ENCODE assay signal across 8 mouse cellular contexts in genomic region chr12:112618981-112619685, GRCm38 (mm10). TPM values are rescaled to one million over a fixed set of nuclear protein-coding genes. Genes with fewer than 3 reads are reported as not detected.
DNase-seq lines count a peak whose midpoint lies in the region; ATAC-seq and TF ChIP-seq lines count a peak whose summit lies in the region.

No protein-coding gene starts in this region.

- no peak for DNase-seq in lung, postnatal 14 days
- DNase-seq in forebrain, postnatal 0 days, result no peak
- no peak for DNase-seq in liver, embryonic 13.5 days
- DNase-seq in skeletal muscle tissue, adult 2 months (ENCODE audit: low read depth, low spot score), result peak; percentile 95
- no peak for DNase-seq in cerebellum, postnatal 14 days
- DNase-seq in layer of hippocampus, postnatal 36 days, result no peak

- H3K4me1 ChIP-seq in lung, embryonic 15.5 days, result peaks cover 33% of the 10 kb centered on the region
- 0 out of 2 replicates have a peak, but pooled peaks cover 9% of the 10 kb centered on the region for H3K4me1 ChIP-seq in forebrain, postnatal 0 days (ENCODE audit: insufficient read depth)
- H3K4me1 ChIP-seq in hindbrain, embryonic 16.5 days (ENCODE audit: control insufficient read depth, insufficient read depth, low read depth, low read length), result peaks cover 8% of the 10 kb centered on the region; the same call in 1 of the 2 replicates
- H3K4me1 ChIP-seq in liver, embryonic 13.5 days (replicated peaks), result peaks cover 65% of the 10 kb centered on the region

- no peaks in the 10 kb centered on the region for H3K9me3 ChIP-seq in lung, embryonic 15.5 days
- no peaks in the 10 kb centered on the region for H3K9me3 ChIP-seq in forebrain, postnatal 0 days (ENCODE audit: low read length)
- H3K9me3 ChIP-seq in hindbrain, embryonic 16.5 days (ENCODE audit: control insufficient read depth, low read length), result no peaks in the 10 kb centered on the region
- H3K9me3 ChIP-seq in liver, embryonic 13.5 days (replicated peaks), result no peaks in the 10 kb centered on the region

- peak overlapping the region; percentile 45 for H3K4me3 ChIP-seq in lung, embryonic 15.5 days
- H3K4me3 ChIP-seq in forebrain, postnatal 0 days (ENCODE audit: low read depth, low read length), result peak overlapping the region; percentile 49
- peak overlapping the region; percentile 61 for H3K4me3 ChIP-seq in hindbrain, embryonic 16.5 days (ENCODE audit: low read length)
- peak overlapping the region; percentile 59 for H3K4me3 ChIP-seq in liver, embryonic 13.5 days (replicated peaks)

- H3K36me3 ChIP-seq in lung, embryonic 15.5 days, result no peaks in the 10 kb centered on the region
- H3K36me3 ChIP-seq in forebrain, postnatal 0 days (ENCODE audit: insufficient read depth), result no peaks in the 10 kb centered on the region
- H3K36me3 ChIP-seq in hindbrain, embryonic 16.5 days (ENCODE audit: control insufficient read depth, insufficient read depth, low read length), result no peaks in the 10 kb centered on the region
- H3K36me3 ChIP-seq in liver, embryonic 13.5 days, result no peaks in the 10 kb centered on the region; the same call in 1 of the 2 replicates

- peak overlapping the region; percentile 96 for H3K4me2 ChIP-seq in lung, embryonic 15.5 days
- H3K4me2 ChIP-seq in forebrain, postnatal 0 days (ENCODE audit: low read depth), result peak overlapping the region; percentile 96
- peak overlapping the region; percentile 99 for H3K4me2 ChIP-seq in hindbrain, embryonic 16.5 days (ENCODE audit: low read length)
- peak overlapping the region; percentile 87 for H3K4me2 ChIP-seq in liver, embryonic 13.5 days

- TF ChIP-seq CTCF in forebrain, postnatal 0 days (IDR thresholded peaks at IDR 0.05; ENCODE audit: low read depth), result no peak

- H3K27me3 ChIP-seq in lung, embryonic 15.5 days, result peaks cover 43% of the 10 kb centered on the region
- no peaks in the 10 kb centered on the region; the same call in 1 of the 2 replicates for H3K27me3 ChIP-seq in forebrain, postnatal 0 days (ENCODE audit: insufficient read depth, low read length)
- peaks cover 15% of the 10 kb centered on the region for H3K27me3 ChIP-seq in hindbrain, embryonic 16.5 days (replicated peaks; ENCODE audit: control insufficient read depth, insufficient read depth, low read length)
- peaks cover 35% of the 10 kb centered on the region for H3K27me3 ChIP-seq in liver, embryonic 13.5 days

- 24% methylated on average over 13 of the region's 13 CpGs for WGBS in lung, embryonic 15.5 days
- WGBS in forebrain, postnatal 0 days, result 34% methylated on average over 13 of the region's 13 CpGs
- WGBS in hindbrain, embryonic 16.5 days, result 32% methylated on average over 13 of the region's 13 CpGs
- 13% methylated on average over 13 of the region's 13 CpGs for WGBS in liver, embryonic 13.5 days (ENCODE audit: insufficient replicate concordance)

- peak overlapping the region; percentile 55 for H3K9ac ChIP-seq in lung, embryonic 15.5 days
- peak overlapping the region; percentile 68 for H3K9ac ChIP-seq in forebrain, postnatal 0 days
- H3K9ac ChIP-seq in hindbrain, embryonic 16.5 days (ENCODE audit: low read depth, low read length), result peak overlapping the region; percentile 80; the same call in 1 of the 2 replicates
- peak overlapping the region; percentile 72 for H3K9ac ChIP-seq in liver, embryonic 13.5 days

- no peak; the same call in 1 of the 2 replicates for ATAC-seq in lung, embryonic 15.5 days (ENCODE audit: borderline replicate concordance, extremely low read depth, low FRiP score, low TSS enrichment)
- no peak for ATAC-seq in forebrain, postnatal 0 days
- ATAC-seq in hindbrain, embryonic 16.5 days, result no peak
- ATAC-seq in liver, embryonic 13.5 days (ENCODE audit: low read depth), result no peak; the same call in 1 of the 2 replicates

- 0 out of 2 replicates have a peak overlapping the region, but pooled peaks have one; percentile 7 for H3K27ac ChIP-seq in lung, embryonic 15.5 days
- H3K27ac ChIP-seq in forebrain, postnatal 0 days (ENCODE audit: low read depth, low read length), result no peak overlapping the region
- no peak overlapping the region for H3K27ac ChIP-seq in hindbrain, embryonic 16.5 days (ENCODE audit: low read depth, low read length)
- H3K27ac ChIP-seq in liver, embryonic 13.5 days, result peak overlapping the region; percentile 55; the same call in 1 of the 2 replicates

RNA-seq across cellular contexts. Expression of gene Adssl1, which starts 0.7 kb away (rescaled TPM):
- polyA plus RNA-seq in lung, embryonic 15.5 days (2015; fragmentation: Nextera tagmentation; extraction: Ambion mirVana), result 8.3 and 9.3 TPM in 2 replicates
- total RNA-seq in forebrain, postnatal 0 days (2014; rRNA removed), result 1.8 and 2.2 TPM in 2 replicates
- polyA plus RNA-seq in forebrain, postnatal 0 days (2015; fragmentation: Nextera tagmentation; extraction: Ambion mirVana), result 3.4 and 4.7 TPM in 2 replicates
- polyA plus RNA-seq in hindbrain, embryonic 16.5 days (2015; fragmentation: Nextera tagmentation; extraction: Ambion mirVana), result 7.7 and 7.9 TPM in 2 replicates
- polyA plus RNA-seq in liver, embryonic 13.5 days (2015; fragmentation: Nextera tagmentation; extraction: Ambion mirVana), result 6.7 and 7.5 TPM in 2 replicates
- 10 to 100 TPM; 11.9 to 12.6 TPM for total RNA-seq in layer of hippocampus, postnatal 36 days (2021)

RNA-seq across cellular contexts. Expression of gene Siva1, which starts 25.3 kb away (rescaled TPM):
- 232 and 246 TPM in 2 replicates for polyA plus RNA-seq in lung, embryonic 15.5 days (2015; fragmentation: Nextera tagmentation; extraction: Ambion mirVana)
- 28.0 and 31.4 TPM in 2 replicates for total RNA-seq in forebrain, postnatal 0 days (2014; rRNA removed)
- 50.5 and 61.5 TPM in 2 replicates for polyA plus RNA-seq in forebrain, postnatal 0 days (2015; fragmentation: Nextera tagmentation; extraction: Ambion mirVana)
- polyA plus RNA-seq in hindbrain, embryonic 16.5 days (2015; fragmentation: Nextera tagmentation; extraction: Ambion mirVana), result 48.1 and 57.5 TPM in 2 replicates
- 120 and 148 TPM in 2 replicates for polyA plus RNA-seq in liver, embryonic 13.5 days (2015; fragmentation: Nextera tagmentation; extraction: Ambion mirVana)
- total RNA-seq in layer of hippocampus, postnatal 36 days (2021), result 10 to 100 TPM; 20.2 to 24.0 TPM

RNA-seq across cellular contexts. Expression of gene Inf2, which starts 30.5 kb away (rescaled TPM):
- polyA plus RNA-seq in lung, embryonic 15.5 days (2015; fragmentation: Nextera tagmentation; extraction: Ambion mirVana), result 3.7 and 4.3 TPM in 2 replicates
- 9.8 and 10.8 TPM in 2 replicates for total RNA-seq in forebrain, postnatal 0 days (2014; rRNA removed)
- 1.1 and 1.2 TPM in 2 replicates for polyA plus RNA-seq in forebrain, postnatal 0 days (2015; fragmentation: Nextera tagmentation; extraction: Ambion mirVana)
- 1.0 and 1.1 TPM in 2 replicates for polyA plus RNA-seq in hindbrain, embryonic 16.5 days (2015; fragmentation: Nextera tagmentation; extraction: Ambion mirVana)
- polyA plus RNA-seq in liver, embryonic 13.5 days (2015; fragmentation: Nextera tagmentation; extraction: Ambion mirVana), result 1.4 and 2.1 TPM in 2 replicates
- total RNA-seq in layer of hippocampus, postnatal 36 days (2021), result 100 to 1,000 TPM; 127 to 142 TPM

RNA-seq across cellular contexts. Expression of gene Akt1, which starts 55.6 kb away (rescaled TPM):
- polyA plus RNA-seq in lung, embryonic 15.5 days (2015; fragmentation: Nextera tagmentation; extraction: Ambion mirVana), result 145 and 157 TPM in 2 replicates
- 213 and 215 TPM in 2 replicates for total RNA-seq in forebrain, postnatal 0 days (2014; rRNA removed)
- polyA plus RNA-seq in forebrain, postnatal 0 days (2015; fragmentation: Nextera tagmentation; extraction: Ambion mirVana), result 117 TPM in 2 replicates
- 55.6 and 62.3 TPM in 2 replicates for polyA plus RNA-seq in hindbrain, embryonic 16.5 days (2015; fragmentation: Nextera tagmentation; extraction: Ambion mirVana)
- polyA plus RNA-seq in liver, embryonic 13.5 days (2015; fragmentation: Nextera tagmentation; extraction: Ambion mirVana), result 13.8 and 17.9 TPM in 2 replicates
- 100 to 1,000 TPM; 145 to 156 TPM for total RNA-seq in layer of hippocampus, postnatal 36 days (2021)

RNA-seq across cellular contexts. Expression of gene Zbtb42, which starts 59.5 kb away (rescaled TPM):
- polyA plus RNA-seq in lung, embryonic 15.5 days (2015; fragmentation: Nextera tagmentation; extraction: Ambion mirVana), result 11.4 TPM in 2 replicates
- 1.0 and 3.5 TPM in 2 replicates for total RNA-seq in forebrain, postnatal 0 days (2014; rRNA removed)
- polyA plus RNA-seq in forebrain, postnatal 0 days (2015; fragmentation: Nextera tagmentation; extraction: Ambion mirVana), result 0.77 and 1.2 TPM in 2 replicates
- polyA plus RNA-seq in hindbrain, embryonic 16.5 days (2015; fragmentation: Nextera tagmentation; extraction: Ambion mirVana), result 2.4 and 4.0 TPM in 2 replicates
- 0.40 and 0.71 TPM in 2 replicates for polyA plus RNA-seq in liver, embryonic 13.5 days (2015; fragmentation: Nextera tagmentation; extraction: Ambion mirVana)
- total RNA-seq in layer of hippocampus, postnatal 36 days (2021), result under 1 TPM; 0.37 to 0.38 TPM

Comparison
In these comparisons a context has a peak if more than half of its experiments do, and no peak if none do; other contexts are left out.
1. H3K27ac ChIP-seq: peak in lung, embryonic 15.5 days (single experiment) and liver, embryonic 13.5 days (single experiment); none in forebrain, postnatal 0 days (single experiment) and hindbrain, embryonic 16.5 days (single experiment).
2. Peak in every context shown above with its lines, with median percentiles within 50 percentile points of each other: H3K4me2 ChIP-seq, H3K4me3 ChIP-seq and H3K9ac ChIP-seq.